29 mouse cellular contexts compared by ENCODE assay signal in genomic region chr2:101645841-101646240, GRCm38 (mm10). TPM values are rescaled to one million over a fixed set of nuclear protein-coding genes. Genes with fewer than 3 reads are reported as not detected.
DNase-seq lines count a peak whose midpoint lies in the region; ATAC-seq and TF ChIP-seq lines count a peak whose summit lies in the region.
"Had no signal": no experiment of that assay in that cellular context is flagged by ENCODE, and none has a peak within 500 bp of the region (broad histone marks: within the 10 kb centered on the region; RNA-seq: fewer than 3 reads in every experiment).

No protein-coding gene starts in this region.

- in situ Hi-C loops in Patski (cut with MboI; ENCODE audit: low pct_unique_long_range_greater_than_20kb), result no loop called here

- TF ChIP-seq CTCF in layer of hippocampus, adult 2 months (conservative IDR thresholded peaks at IDR 0.05), result peak; percentile 45
- peak; percentile 19 for TF ChIP-seq CTCF in Patski (IDR thresholded peaks at IDR 0.05)

- intact Hi-C loops in gastrocnemius, postnatal 14 days (cut with DNase I; ENCODE audit: low total_unique reads), result no loop called here

- no peak overlapping the region for H3K27ac ChIP-seq in layer of hippocampus, adult 2 months
- H3K27ac ChIP-seq: embryonic facial prominence, embryonic 12.5 days; embryonic facial prominence, embryonic 15.5 days; forebrain, embryonic 15.5 days; heart, embryonic 13.5 days; hindbrain, embryonic 12.5 days; hindbrain, embryonic 15.5 days had no signal

- no peak for ATAC-seq in Patski
- ATAC-seq: activated CD4-positive, CD25-positive, alpha-beta regulatory T cell, adult 4 months; forebrain, embryonic 15.5 days; intestine, postnatal 0 days had no signal

- POLR2A ChIA-PET in Patski (lab: Charles Lee), result no interaction called here

- H3K4me3 ChIP-seq in layer of hippocampus, adult 2 months, result no peak overlapping the region
- H3K4me3 ChIP-seq: embryonic facial prominence, embryonic 12.5 days; embryonic facial prominence, embryonic 15.5 days; forebrain, embryonic 15.5 days; heart, embryonic 13.5 days; hindbrain, embryonic 12.5 days; hindbrain, embryonic 15.5 days had no signal

- DNase-seq in layer of hippocampus, adult 2 months (ENCODE audit: low spot score in 2 of 2), result no peak
- no peak for DNase-seq in layer of hippocampus, adult 11-12 months (ENCODE audit: low spot score)
- peak; percentile 51 for DNase-seq in thymus, postnatal 0 days (ENCODE audit: low spot score)
- no peak for DNase-seq in thymus, postnatal 25 days
- DNase-seq in Patski (ENCODE audit: low read depth, low spot score), result no peak
- no peak for DNase-seq in gastrocnemius, postnatal 14 days
- DNase-seq in adrenal gland, adult 8-10 months, result no peak
- DNase-seq: adrenal gland, postnatal 14 days; cerebellum, adult 11 months; cerebellum, adult 2 months; cerebellum, adult 9-11 months; cerebellum, postnatal 25 days; gastrocnemius, postnatal 36 days had no signal

- CTCF ChIA-PET in Patski (lab: Charles Lee), result no interaction called here

- peaks cover 72% of the 10 kb centered on the region for H3K27me3 ChIP-seq in Patski
- H3K27me3 ChIP-seq: embryonic facial prominence, embryonic 12.5 days; embryonic facial prominence, embryonic 15.5 days; forebrain, embryonic 15.5 days; heart, embryonic 13.5 days; hindbrain, embryonic 12.5 days had no signal

RNA-seq across cellular contexts. Expression of gene Rag1, which starts 3.5 kb away (rescaled TPM):
- total RNA-seq in layer of hippocampus, adult 2 months (2021), result under 1 TPM; 0.15 to 0.25 TPM
- polyA plus RNA-seq in thymus, postnatal 0 days (2015; fragmentation: Nextera tagmentation; extraction: Ambion mirVana), result 319 and 337 TPM in 2 replicates
- polyA plus RNA-seq in Patski (2021), result not detected
- under 1 TPM; 0.04 to 0.10 TPM for total RNA-seq in gastrocnemius, postnatal 14 days (2021)
- under 1 TPM in 2 of 4 experiments, not detected in 2; 0.03 to 0.07 TPM for total RNA-seq in adrenal gland, adult 8-10 months (2022)
- total RNA-seq: CH12.LX; gastrocnemius, adult 8-10 months; granulocyte monocyte progenitor cell, adult 5-6 weeks; heart, postnatal 25 days had no signal
- polyA plus RNA-seq: activated CD4-positive, CD25-positive, alpha-beta regulatory T cell, adult 4 months; intestine, embryonic 14.5 days; intestine, postnatal 0 days had no signal

RNA-seq across cellular contexts. Expression of gene B230118H07Rik, which starts 3.5 kb away (rescaled TPM):
- 10 to 100 TPM; 32.0 to 32.3 TPM for total RNA-seq in layer of hippocampus, adult 2 months (2021)
- 109 and 145 TPM in 2 replicates for polyA plus RNA-seq in thymus, postnatal 0 days (2015; fragmentation: Nextera tagmentation; extraction: Ambion mirVana)
- 42.7 TPM for polyA plus RNA-seq in Patski (2021)
- total RNA-seq in gastrocnemius, postnatal 14 days (2021), result 10 to 100 TPM; 52.8 to 55.1 TPM
- total RNA-seq in adrenal gland, adult 8-10 months (2022), result 10 to 100 TPM; 27.3 to 55.4 (median 32.3) TPM

RNA-seq across cellular contexts. Expression of gene Rag2, which starts 21.3 kb away (rescaled TPM):
- not detected for total RNA-seq in layer of hippocampus, adult 2 months (2021)
- 116 and 143 TPM in 2 replicates for polyA plus RNA-seq in thymus, postnatal 0 days (2015; fragmentation: Nextera tagmentation; extraction: Ambion mirVana)
- polyA plus RNA-seq in Patski (2021), result not detected
- not detected for total RNA-seq in gastrocnemius, postnatal 14 days (2021)
- total RNA-seq in adrenal gland, adult 8-10 months (2022), result not detected
- total RNA-seq: adrenal gland, postnatal 4 days; CH12.LX; gastrocnemius, adult 8-10 months; heart, postnatal 25 days; MEL had no signal
- polyA plus RNA-seq: activated CD4-positive, CD25-positive, alpha-beta regulatory T cell, adult 4 months; cerebellum, adult 2 months; forebrain, embryonic 11.5 days; forebrain, embryonic 15.5 days; hindbrain, embryonic 15.5 days; intestine, postnatal 0 days had no signal

RNA-seq across cellular contexts. Expression of gene Traf6, which starts 32.4 kb away (rescaled TPM):
- total RNA-seq in layer of hippocampus, adult 2 months (2021), result 10 to 100 TPM; 14.1 to 16.8 TPM
- 13.5 and 15.0 TPM in 2 replicates for polyA plus RNA-seq in thymus, postnatal 0 days (2015; fragmentation: Nextera tagmentation; extraction: Ambion mirVana)
- 13.8 TPM for polyA plus RNA-seq in Patski (2021)
- total RNA-seq in gastrocnemius, postnatal 14 days (2021), result 10 to 100 TPM in 1 of 2 experiments, 1 to 10 TPM in 1; 9.6 to 10.1 TPM
- 10 to 100 TPM; 20.3 to 25.4 (median 22.1) TPM for total RNA-seq in adrenal gland, adult 8-10 months (2022)
